Mouse (Mus musculus) heart, postnatal 25 days (tissue): ENCODE measurements at regions not wholly inside any gene's neighbourhood (a gene's known extent, or its start where the extent isn't known, plus 50 kb on each side); places are given as distances from the start of the nearest gene placed in this dataset.

ENCODE experiments used
- DNase-seq: peaks from one replicate; pipeline ENCODE4 v3.0.0; 2022; ENCODE audit warnings: low spot score
- intact Hi-C: fragments of 180-260 bp; cut with DNase I; formaldehyde crosslinking; loops from one replicate; pipeline ENCODE4 v1.15.1; 2025

GRCm38 (mm10) chrX:70820518-70820917 is 229.5 kb upstream of the Mamld1 start:
- intact Hi-C loops, result no loop called here
- no peak for DNase-seq

- intact Hi-C loops, result loop anchor here (5.0 to 10.0 kb wide), 2 partner anchors 77 to 235 kb away; partner anchors contain the start of gene Mamld1
- no peak for DNase-seq
Observed at GRCm38 (mm10) chrX:70817771-70818170, 232.3 kb upstream of the Mamld1 start.

DNA sequence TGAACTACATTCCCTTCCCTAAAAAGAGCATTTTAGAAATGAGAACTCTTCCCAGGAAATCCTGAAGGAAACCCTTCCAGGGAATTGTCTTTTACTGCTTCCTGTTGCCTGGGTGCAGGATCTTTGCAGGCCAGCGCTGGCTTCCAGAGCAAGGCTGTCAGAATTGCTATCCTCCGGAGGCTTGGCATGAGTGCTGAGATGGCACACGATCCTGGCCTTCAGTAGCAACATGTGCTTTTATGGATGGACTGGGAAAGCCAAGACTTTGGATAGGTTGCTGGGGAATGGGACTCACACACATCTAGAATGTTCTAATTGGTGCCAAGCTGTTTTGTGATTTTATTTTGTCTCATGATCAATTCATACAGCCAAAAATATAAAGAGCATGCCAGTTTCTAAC is 233.4 kb upstream of the Mamld1 start:
- no peak for DNase-seq
- intact Hi-C loops, result loop anchor here (5.0 to 10.0 kb wide), 2 partner anchors 78 to 236 kb away; partner anchors contain the start of gene Mamld1

DNA sequence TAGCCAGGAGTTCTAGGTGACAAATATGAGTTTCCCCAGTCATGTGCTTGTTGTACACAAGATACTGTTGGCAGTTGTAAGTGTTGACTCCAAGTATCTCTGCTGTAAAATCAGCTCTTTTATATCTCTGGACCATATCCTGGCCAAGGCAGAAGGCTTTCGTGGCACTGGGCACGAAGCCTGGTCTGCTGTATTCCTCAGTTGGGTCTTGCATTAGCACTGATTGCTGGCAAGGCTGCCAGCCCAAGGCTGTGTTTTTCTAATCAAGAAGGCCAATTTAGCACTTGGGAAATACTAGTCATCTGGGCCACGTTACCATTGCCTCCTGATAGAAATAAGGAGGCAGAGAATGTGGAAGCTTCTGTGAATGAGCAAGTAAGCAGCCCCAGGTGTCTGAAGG is 258.3 kb upstream of the Mamld1 start:
- intact Hi-C loops, result no loop called here
- DNase-seq, result no peak

DNA sequence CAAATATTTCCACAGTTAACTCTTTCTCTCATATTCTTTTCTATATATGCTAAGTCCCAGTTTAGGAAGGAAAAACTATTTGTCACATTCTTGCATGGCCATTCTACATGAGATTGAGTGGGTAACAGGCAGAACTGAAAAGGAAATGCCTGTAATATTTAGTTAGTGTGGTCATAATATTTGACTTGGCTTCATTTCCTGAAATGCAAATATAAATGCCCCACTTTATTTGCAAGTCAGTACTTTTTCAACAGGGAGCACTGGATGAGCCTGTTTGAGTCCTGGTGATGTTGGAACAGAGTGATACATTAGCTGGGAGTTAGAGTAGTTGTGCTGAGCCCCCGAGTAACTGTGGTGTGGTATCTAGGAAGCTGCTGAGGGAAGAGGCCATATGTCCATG is 285.9 kb upstream of the Tmem185a start:
- intact Hi-C loops, result no loop called here
- no peak for DNase-seq

- intact Hi-C loops, result no loop called here
- DNase-seq, result no peak
Observed at GRCm38 (mm10) chrX:70713004-70713604, 236.1 kb upstream of the Tmem185a start.

DNA sequence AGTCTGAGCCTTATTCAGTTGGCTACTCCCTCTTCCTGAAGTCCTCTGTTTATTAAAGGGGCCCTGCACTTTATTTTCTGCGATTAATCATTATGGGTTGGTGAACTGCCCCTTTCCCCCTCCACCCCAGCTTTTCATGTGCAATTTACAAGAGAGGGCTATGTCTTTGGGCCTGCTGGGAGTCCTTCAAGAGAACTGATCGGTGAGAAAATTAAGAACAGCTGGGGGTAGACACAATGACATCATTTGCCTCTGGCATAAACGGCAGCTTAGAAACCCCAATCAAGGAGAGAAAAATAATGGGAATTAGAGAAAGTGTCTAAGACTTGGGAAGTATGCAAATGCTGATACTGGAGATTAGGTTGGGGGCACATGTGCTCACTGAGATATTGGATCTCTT is 205.2 kb upstream of the Tmem185a start:
- intact Hi-C loops, result no loop called here
- no peak for DNase-seq

DNA sequence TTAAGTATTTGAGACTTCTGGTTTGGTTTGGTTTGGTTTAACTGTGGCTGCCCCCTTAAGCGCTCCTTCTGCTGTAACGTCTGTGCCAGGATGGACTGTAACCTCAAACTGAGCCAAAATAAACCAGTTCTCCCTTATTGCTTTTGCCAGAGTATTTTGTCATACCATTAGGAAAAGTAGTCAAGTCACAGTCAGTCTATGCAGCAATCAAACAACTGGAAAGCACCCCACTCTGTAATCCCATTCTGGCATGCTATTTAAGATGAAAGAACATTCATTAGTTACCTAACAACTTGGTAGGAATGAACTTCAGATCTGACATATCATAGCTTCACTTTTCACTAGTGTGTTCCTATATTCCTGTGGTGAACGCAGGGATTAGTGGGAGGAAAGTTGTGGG is 190.1 kb upstream of the Tmem185a start:
- intact Hi-C loops, result no loop called here
- no peak for DNase-seq
